Mouse (Mus musculus): ENCODE results near the gene Irs1.

DNA sequence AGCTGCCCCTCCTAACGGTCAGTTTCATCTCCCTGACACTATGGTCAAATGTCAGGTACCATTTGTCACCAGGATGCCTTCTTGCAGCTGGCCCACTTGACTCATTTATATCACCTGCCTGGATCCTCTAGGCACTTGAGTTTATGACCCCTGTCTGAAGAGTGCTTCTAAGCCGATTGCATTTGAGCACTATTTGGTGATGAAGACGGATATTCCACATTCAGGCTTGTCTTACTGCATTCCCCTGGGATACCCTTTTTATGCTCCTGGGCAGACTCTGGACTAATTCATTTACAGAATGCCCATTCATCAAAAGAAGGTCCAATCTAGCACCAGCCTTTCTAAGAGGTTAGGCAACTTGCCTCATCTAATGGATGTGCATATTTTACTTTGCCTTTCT lies 13.3 kb upstream of the Irs1 start:
- TF ChIP-seq POLR2A (IDR thresholded peaks at IDR 0.05; ENCODE audit: insufficient read length, low read depth) (no peak), USF1 (IDR thresholded peaks at IDR 0.05; ENCODE audit: low read depth) (no peak), POLR2AphosphoS2 (IDR thresholded peaks at IDR 0.05; ENCODE audit: insufficient read length, low read depth) (no peak), MYOD1 (IDR thresholded peaks at IDR 0.05; ENCODE audit: control insufficient read depth in 1 of 3, insufficient read length in 2 of 3, low read depth in 2 of 3) (peak in 2 of 3 experiments; percentile 34 to 41), TCF12 (IDR thresholded peaks at IDR 0.05; ENCODE audit: insufficient read depth, poor library complexity, severe bottlenecking) (no peak), CEBPB (IDR thresholded peaks at IDR 0.05; ENCODE audit: insufficient read depth, poor library complexity, severe bottlenecking) (no peak), MAX (IDR thresholded peaks at IDR 0.05; ENCODE audit: low read depth) (no peak), MYOG (IDR thresholded peaks at IDR 0.05; ENCODE audit: control insufficient read depth in 1 of 3, insufficient read depth in 1 of 3, insufficient read length in 2 of 3, low read depth in 2 of 3) (peak in 1 of 3 experiments; percentile 26), E2F4 (IDR thresholded peaks at IDR 0.05; ENCODE audit: insufficient read depth) (no peak), TCF3 (IDR thresholded peaks at IDR 0.05; ENCODE audit: insufficient read length, low read depth) (no peak), REST (IDR thresholded peaks at IDR 0.05; ENCODE audit: insufficient read depth, insufficient read length) (no peak), SRF (IDR thresholded peaks at IDR 0.05; ENCODE audit: control insufficient read depth, insufficient read length, low read depth) (no peak)

Data from myocyte (in vitro differentiated cells).